Mouse (Mus musculus) cerebellum, adult 18-20 months (tissue): Measurements from ENCODE around the gene Sema5a.

ENCODE experiments used
- DNase-seq, 2 experiments: peaks; one replicate each; pipeline ENCODE4 v3.0.0; 2021

The Sema5a gene

DNA sequence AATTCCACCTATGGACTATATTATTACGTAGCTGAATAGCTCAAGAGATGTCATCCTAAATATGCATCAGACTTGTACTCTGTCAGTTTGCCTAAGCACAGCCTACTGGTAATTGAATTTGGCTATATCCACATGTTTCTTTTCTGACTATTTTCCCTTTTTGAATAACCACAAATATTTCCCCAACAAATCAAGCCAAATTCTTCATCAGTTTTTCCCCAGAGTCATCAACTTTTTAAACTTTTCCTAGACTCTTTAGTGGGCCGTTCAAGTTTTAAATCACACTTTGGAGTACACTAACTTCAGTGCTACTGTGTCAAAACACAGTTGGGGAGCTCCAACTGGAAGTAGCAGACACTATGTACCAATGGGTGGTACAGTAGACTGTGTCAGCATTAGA is 448.4 kb downstream of the Sema5a start:
- no peak for DNase-seq

GRCm38 (mm10) chr15:32717298-32717985 is 472.8 kb downstream of the Sema5a start:
- DNase-seq = no peak

DNA sequence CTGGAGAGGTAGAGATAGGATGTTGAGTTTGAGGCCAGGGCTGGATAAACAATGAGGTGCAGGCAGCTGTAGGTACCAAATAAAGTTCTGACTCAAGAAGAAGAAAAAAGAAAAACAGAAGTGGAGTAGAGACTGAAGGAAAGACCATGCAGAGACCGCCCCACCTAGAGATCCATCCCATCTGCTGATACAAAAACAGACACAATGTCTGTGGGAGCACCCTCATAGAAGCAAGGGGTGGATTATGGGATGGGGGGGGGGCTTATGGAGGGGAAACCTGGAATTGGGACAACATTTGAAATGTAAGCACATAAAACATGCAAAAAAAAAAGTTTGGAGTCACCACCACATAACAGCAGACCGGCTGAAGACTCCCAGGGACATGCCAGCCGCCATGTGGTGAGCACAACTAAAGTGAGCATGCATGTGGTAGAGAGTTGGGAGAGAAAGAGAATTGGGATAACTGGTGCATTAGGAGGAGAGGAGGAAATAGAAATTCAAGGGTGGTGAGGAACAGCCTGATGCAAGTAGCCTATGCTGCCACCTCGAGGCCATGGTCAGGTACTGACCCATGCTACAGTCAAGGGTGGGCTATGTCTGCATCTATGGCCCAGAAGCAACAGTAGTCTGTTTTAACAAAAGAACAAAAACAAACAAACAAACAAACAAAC is 473.8 kb downstream of the Sema5a start:
- DNase-seq = peak; percentile 50 to 56

DNA sequence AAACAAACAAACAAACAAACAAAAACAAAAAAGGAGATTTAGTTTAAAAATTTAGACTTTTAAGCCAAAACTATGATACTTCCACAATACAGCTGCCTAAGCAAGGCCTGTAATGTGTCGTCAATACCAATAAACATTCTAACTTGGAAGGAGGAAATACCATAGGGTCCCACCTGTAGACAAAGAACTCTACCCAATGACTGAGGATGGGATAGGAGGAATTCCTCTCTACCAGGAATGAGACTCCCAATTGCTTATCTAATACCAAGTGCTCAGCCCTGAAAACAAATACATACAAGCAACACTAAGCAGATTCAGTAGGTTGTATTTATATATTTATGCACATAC is 474.3 kb downstream of the Sema5a start:
- DNase-seq = no peak

- peak; percentile 55 to 62 for DNase-seq
Measured at GRCm38 (mm10) chr15:32730839-32731238, 486.2 kb downstream of the Sema5a start.
